Mouse (Mus musculus) liver, adult 2 months (tissue): ENCODE measurements around the gene Tmc5.

Experiments used
- CTCF ChIP-seq: fragments of 200-500 bp; IDR thresholded peaks from 2 replicates; pipeline ENCODE4 v1.5.1; 2011; ENCODE audit warnings: low read depth, low read length, control low read depth
- POLR2A ChIP-seq: fragments of 200-500 bp; IDR thresholded peaks from 2 replicates; pipeline ENCODE4 v1.6.1; 2011; ENCODE audit warnings: low read length, control low read depth; ENCODE audit not compliant: insufficient read depth; ENCODE audit errors: extremely low read depth

DNA sequence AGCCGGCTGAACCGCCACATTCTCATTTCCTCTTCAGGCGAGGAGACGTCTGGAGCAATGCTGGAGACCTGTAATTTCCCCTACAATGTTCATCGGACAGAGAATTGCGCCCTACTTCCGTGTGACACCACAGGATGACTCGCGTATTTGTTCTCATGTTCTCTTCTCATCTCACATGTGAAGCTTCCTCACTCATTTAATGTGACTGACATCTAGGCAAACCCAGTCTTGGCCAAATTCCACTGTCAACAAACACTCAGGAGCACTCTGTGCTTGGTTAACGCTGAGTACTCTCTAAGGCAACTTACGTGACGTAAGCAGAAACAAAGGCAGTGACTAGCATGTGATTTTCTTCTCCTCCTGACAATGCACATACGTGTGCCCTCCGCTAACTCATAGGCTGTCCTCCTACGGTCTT lies 106.1 kb downstream of the Tmc5 start:
- TF ChIP-seq CTCF (no peak), POLR2A (no peak)
